Mouse (Mus musculus): ENCODE results near the gene Tab1. TPM values are rescaled to one million over a fixed set of nuclear protein-coding genes. Genes with fewer than 3 reads are reported as not detected.
A peak's percentile ranks its signal among the peaks of the same experiment; 100 is the strongest.
"Not testable (repeated sequence)": the region's sequence is repeated elsewhere in the genome, so short reads cannot be mapped to it uniquely, and the experiment has no call there.

Gene Tab1
- polyA plus RNA-seq, 1 experiment from 2014 or later, result 34.6 TPM

DNA sequence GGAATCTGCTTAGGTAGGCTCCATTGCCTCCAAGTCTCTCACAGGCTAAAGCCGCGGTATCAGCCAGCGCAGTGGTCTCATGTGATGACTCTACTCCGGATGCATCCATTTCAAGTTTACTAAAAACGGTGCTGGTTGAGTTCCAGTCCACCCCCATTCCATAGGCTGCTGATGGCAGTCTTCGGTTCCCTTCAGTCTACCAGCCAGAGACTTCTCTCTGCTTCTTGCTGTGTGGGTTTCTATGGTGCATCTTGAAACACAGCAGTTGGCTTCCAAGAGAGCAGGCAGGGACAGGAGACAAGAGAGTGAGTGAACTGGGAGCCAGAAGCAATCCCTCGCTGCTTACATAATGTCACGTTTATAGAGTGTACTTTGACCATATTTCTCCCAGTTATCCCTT, 25.8 kb upstream of the Tab1 start:
- Histone ChIP-seq H3K27me3 (no peaks in the 10 kb centered on the region), H3K4me2 (no peak overlapping the region), H3K4me1 (no peaks in the 10 kb centered on the region), H3K36me3 (no peaks in the 10 kb centered on the region), H3K9ac (no peak overlapping the region), H3K27ac (no peak overlapping the region), H3K4me3 (no peak overlapping the region), H3K9me3 (no peaks in the 10 kb centered on the region)
- 91% methylated on average over 8 of the region's 8 CpGs for WGBS
- no peak for ATAC-seq (ENCODE audit: borderline replicate concordance, extremely low read depth, low FRiP score, low TSS enrichment)

DNA sequence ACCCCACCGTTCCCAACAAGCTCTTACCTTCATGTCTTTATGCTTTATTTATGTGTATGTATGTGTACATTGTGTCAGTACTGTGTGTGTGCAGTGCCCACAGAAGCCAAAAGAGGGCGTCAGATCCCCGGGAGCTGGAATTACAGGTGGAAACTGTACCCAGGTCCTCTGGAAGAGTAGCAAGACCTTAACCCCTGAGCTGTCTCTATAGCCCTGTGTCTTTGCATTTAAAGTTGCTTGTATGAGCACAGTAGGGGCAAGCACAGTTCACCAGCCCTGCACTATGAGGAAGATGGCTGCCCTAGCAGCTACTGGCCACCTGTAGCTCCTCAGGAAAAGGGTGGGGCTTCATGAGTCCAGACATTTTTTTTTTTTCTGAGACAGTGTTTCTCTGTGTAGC, 25.4 kb upstream of the Tab1 start:
- H3K4me1 ChIP-seq, result no peaks in the 10 kb centered on the region
- WGBS, result 86% methylated on average over 3 of the region's 3 CpGs
- no peak overlapping the region for H3K9ac ChIP-seq
- no peak overlapping the region for H3K4me2 ChIP-seq
- H3K4me3 ChIP-seq, result no peak overlapping the region
- H3K27me3 ChIP-seq, result no peaks in the 10 kb centered on the region
- H3K27ac ChIP-seq, result no peak overlapping the region
- no peaks in the 10 kb centered on the region for H3K9me3 ChIP-seq
- ATAC-seq (ENCODE audit: borderline replicate concordance, extremely low read depth, low FRiP score, low TSS enrichment), result no peak
- H3K36me3 ChIP-seq, result no peaks in the 10 kb centered on the region

DNA sequence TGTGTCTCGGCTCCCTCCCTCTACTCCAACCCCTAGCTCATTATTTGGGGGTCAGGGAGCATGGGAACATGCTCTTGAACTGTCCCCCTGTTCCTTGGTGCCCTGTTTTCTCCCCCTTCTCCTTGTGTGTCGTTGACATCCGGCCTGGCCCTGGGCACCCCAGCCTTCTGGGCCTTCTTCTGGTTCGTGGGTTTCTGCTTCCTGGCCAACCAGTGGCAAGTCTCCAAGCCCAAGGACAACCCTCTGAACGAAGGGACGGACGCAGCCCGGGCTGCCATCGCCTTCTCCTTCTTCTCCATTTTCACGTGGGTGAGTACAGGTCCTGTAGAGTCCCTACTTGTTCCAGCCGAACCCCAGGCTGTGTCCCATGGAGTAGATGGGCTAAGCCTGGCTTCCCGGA, 21.5 kb upstream of the Tab1 start:
- Histone ChIP-seq H3K9me3 (no peaks in the 10 kb centered on the region), H3K27ac (no peak overlapping the region), H3K27me3 (no peaks in the 10 kb centered on the region), H3K36me3 (no peaks in the 10 kb centered on the region), H3K4me2 (no peak overlapping the region), H3K9ac (no peak overlapping the region), H3K4me3 (no peak overlapping the region), H3K4me1 (no peaks in the 10 kb centered on the region; the same call in 1 of the 2 replicates)
- WGBS, result 77% methylated on average over 12 of the region's 12 CpGs
- no peak for ATAC-seq (ENCODE audit: borderline replicate concordance, extremely low read depth, low FRiP score, low TSS enrichment)

DNA sequence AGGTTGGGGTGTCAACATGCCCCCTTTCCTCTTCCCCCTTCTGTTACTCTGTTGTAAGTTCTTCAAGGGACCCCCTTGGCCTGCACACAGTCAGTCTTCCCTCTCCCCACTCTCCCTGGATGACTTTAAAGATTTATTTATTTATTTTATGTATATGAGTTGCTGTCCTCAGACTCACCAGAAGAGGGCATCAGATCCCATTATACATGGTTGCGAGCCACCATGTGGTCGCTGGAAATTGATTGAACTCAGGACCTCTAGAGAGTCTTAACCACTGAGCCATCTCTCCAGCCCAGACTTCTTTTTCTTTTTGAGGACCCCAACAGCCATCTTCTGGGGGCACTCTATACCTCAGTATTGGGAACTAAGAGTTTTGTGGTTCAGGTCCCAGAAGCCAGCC, 20.4 kb upstream of the Tab1 start:
- Histone ChIP-seq H3K27me3 (no peaks in the 10 kb centered on the region), H3K9me3 (no peaks in the 10 kb centered on the region), H3K36me3 (no peaks in the 10 kb centered on the region), H3K9ac (no peak overlapping the region), H3K27ac (no peak overlapping the region), H3K4me2 (no peak overlapping the region), H3K4me1 (no peaks in the 10 kb centered on the region; the same call in 1 of the 2 replicates), H3K4me3 (no peak overlapping the region)
- no peak for ATAC-seq (ENCODE audit: borderline replicate concordance, extremely low read depth, low FRiP score, low TSS enrichment)
- 56% methylated on average over 2 of the region's 2 CpGs for WGBS

DNA sequence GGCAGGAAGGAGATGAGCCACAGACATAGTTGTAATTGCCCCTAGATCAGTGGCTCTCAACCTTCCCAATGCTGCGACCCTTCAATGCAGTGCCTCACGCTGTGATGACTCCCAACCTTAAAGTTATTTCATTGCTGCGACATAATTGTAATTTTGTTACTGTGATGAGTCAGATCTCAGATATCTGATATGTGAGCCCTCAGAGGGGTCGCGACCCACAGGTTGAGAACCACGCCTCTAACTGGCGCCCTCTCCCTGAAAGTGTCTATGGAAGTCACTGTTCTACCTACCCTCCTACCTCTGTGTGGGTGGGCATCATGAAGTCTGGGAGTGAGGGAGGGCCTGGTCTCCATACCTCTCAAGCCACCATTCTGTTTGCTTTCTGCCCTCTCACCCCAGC, 18.5 kb upstream of the Tab1 start:
- no peaks in the 10 kb centered on the region for H3K27me3 ChIP-seq
- no peak overlapping the region for H3K4me2 ChIP-seq
- H3K4me1 ChIP-seq, result no peaks in the 10 kb centered on the region; the same call in 1 of the 2 replicates
- WGBS, result 84% methylated on average over 7 of the region's 7 CpGs
- H3K36me3 ChIP-seq, result no peaks in the 10 kb centered on the region
- no peak overlapping the region for H3K4me3 ChIP-seq
- no peak overlapping the region for H3K9ac ChIP-seq
- no peak for ATAC-seq (ENCODE audit: borderline replicate concordance, extremely low read depth, low FRiP score, low TSS enrichment)
- no peak overlapping the region for H3K27ac ChIP-seq
- H3K9me3 ChIP-seq, result no peaks in the 10 kb centered on the region

DNA sequence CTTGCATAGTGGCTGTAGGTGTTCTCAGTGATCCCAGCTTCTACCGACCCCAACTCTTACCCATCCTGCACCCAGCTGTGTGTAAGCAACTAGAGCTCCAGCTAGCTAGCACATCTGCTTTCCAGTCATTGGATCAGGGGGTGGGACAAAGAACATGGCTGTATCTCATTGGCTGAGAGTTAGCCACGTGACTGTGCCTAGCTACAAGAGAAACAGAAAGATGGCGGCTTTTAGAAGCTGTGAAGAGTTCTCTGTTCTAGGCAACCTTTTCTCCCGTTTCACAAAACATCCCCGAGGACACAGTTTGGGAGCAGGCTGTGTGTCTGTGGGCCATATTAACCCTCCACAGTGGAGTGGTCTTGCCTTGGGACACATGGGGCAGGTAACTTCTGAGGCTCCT, 17.7 kb upstream of the Tab1 start:
- no peak overlapping the region for H3K27ac ChIP-seq
- H3K4me1 ChIP-seq, result no peaks in the 10 kb centered on the region; the same call in 1 of the 2 replicates
- no peak for ATAC-seq (ENCODE audit: borderline replicate concordance, extremely low read depth, low FRiP score, low TSS enrichment)
- no peaks in the 10 kb centered on the region for H3K27me3 ChIP-seq
- H3K9ac ChIP-seq, result no peak overlapping the region
- H3K36me3 ChIP-seq, result no peaks in the 10 kb centered on the region
- 54% methylated on average over 5 of the region's 5 CpGs for WGBS
- H3K9me3 ChIP-seq, result no peaks in the 10 kb centered on the region
- H3K4me2 ChIP-seq, result no peak overlapping the region
- no peak overlapping the region for H3K4me3 ChIP-seq

DNA sequence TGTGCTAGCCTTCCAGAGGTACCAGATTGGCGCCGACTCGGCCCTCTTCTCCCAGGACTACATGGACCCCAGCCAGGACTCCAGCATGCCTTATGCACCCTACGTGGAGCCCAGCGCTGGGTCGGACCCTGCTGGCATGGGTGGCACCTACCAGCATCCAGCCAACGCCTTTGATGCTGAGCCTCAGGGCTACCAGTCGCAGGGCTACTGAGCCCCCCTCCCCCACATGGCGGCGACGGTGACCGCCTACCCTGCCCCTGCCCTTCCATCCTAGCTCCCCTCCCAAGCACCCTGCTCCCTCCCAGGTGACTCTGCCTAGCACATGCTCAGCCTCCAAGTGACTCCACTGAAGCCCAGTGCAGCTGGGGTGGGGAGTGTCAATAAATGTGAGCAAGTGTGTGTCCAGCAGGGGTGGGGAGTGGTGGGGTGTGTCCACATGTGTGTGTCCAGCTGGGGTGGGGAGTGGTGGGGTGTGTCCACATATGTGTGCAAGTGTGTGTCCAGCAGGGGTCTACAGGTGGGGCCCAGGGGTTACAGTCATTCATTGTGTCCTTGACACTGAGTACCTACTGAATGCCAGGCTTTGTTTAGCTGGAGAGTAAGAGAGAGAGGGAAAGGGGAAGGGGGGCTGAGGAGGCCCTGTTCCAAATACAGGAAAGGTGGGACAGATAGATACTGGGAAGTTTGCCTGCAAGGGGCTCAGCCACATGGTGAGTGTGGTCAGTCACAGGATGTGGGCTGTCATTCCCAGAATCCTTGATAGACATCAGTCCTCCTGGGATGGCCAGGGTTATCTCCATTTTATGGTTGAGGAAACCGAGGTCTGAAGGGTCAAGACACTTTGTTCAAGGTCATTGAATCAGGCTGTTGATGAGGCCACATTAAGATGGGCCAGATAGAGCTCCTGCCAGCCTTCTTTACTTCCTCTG, 16.8 kb upstream of the Tab1 start:
- Histone ChIP-seq H3K36me3 (no peaks in the 10 kb centered on the region), H3K9ac (no peak overlapping the region), H3K9me3 (no peaks in the 10 kb centered on the region), H3K4me3 (no peak overlapping the region), H3K4me2 (no peak overlapping the region), H3K27me3 (no peaks in the 10 kb centered on the region), H3K4me1 (no peaks in the 10 kb centered on the region; the same call in 1 of the 2 replicates), H3K27ac (no peak overlapping the region)
- ATAC-seq (ENCODE audit: borderline replicate concordance, extremely low read depth, low FRiP score, low TSS enrichment), result no peak
- 66% methylated on average over 13 of the region's 13 CpGs for WGBS

DNA sequence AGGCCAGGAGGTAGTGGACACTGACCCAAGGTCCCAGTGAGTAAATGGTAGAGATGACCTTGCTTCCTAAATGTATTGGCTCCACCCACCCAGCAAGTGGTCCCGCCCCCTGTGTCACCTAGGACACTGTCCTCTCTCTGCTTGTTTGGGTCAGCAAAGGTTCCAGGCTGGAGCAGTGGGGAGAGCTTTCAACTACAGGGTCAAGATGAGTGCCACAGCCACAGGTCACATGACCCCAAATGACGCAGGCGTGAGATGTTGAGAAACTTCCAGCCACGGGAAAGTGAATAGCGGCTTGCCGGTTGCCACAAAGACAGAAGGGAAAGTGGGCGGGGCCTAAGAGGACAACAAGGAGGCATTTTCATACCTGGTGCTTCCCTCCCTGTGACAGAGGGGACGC, 15.8 kb upstream of the Tab1 start:
- H3K9me3 ChIP-seq, result no peaks in the 10 kb centered on the region
- 43% methylated on average over 8 of the region's 8 CpGs for WGBS
- H3K4me1 ChIP-seq, result no peaks in the 10 kb centered on the region; the same call in 1 of the 2 replicates
- no peaks in the 10 kb centered on the region for H3K36me3 ChIP-seq
- H3K4me3 ChIP-seq, result no peak overlapping the region
- no peak overlapping the region for H3K27ac ChIP-seq
- no peak overlapping the region for H3K4me2 ChIP-seq
- H3K27me3 ChIP-seq, result no peaks in the 10 kb centered on the region
- ATAC-seq (ENCODE audit: borderline replicate concordance, extremely low read depth, low FRiP score, low TSS enrichment), result no peak
- no peak overlapping the region for H3K9ac ChIP-seq

DNA sequence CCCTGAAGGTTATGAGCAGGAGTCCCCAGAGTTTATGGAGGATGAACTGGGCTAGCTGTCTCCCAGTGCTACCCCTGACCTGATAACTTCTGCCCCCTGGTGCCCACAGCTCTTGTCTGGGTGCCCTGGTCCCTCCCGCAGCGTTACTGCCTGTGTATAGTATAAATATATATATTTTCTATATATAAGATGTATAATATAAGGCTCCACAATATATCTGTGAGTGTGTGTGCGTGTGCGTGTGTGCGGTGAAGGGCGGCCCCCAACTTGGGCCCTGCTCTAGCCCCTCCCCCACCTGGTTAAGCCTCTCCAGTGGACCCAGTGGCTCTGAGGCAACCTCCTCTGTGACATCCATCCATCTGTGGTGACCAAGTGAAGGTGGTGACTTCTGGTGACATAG, 13.9 kb upstream of the Tab1 start:
- Histone ChIP-seq H3K4me3 (no peak overlapping the region), H3K27me3 (no peaks in the 10 kb centered on the region), H3K4me1 (no peaks in the 10 kb centered on the region; the same call in 1 of the 2 replicates), H3K9me3 (no peaks in the 10 kb centered on the region), H3K27ac (no peak overlapping the region), H3K36me3 (no peaks in the 10 kb centered on the region), H3K9ac (no peak overlapping the region), H3K4me2 (no peak overlapping the region)
- no peak for ATAC-seq (ENCODE audit: borderline replicate concordance, extremely low read depth, low FRiP score, low TSS enrichment)
- WGBS, result 79% methylated on average over 6 of the region's 6 CpGs

DNA sequence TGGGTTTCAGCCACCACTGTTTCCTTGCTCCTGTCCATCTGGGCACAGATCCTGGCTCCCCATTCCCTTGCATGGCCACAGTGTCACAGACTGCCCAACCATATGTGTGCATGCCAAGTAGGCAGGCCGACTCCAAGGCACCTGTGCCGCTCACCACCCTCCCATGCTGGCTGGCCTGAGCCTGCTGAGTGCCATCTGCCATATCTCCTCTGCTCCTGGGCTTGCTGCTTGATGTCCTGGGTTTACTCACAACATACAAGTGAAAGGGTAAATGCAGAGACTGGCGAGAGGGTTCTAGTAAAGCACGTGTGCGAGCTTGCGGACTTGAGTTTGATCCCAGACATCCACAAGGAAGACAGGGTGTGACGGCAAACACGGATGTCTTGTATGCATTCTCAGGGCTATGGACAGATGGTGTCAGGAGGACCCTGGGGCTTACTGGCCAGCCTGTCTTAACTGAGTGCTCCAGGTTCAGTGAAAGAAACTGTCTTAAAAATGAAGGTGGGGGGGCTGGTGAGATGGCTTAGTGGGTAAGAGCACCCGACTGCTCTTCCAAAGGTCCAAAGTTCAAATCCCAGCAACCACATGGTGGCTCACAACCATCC, 11.1 kb upstream of the Tab1 start:
- no peak overlapping the region for H3K9ac ChIP-seq
- no peak overlapping the region for H3K27ac ChIP-seq
- peaks cover 10% of the 10 kb centered on the region; the same call in 1 of the 2 replicates for H3K4me1 ChIP-seq
- no peak for ATAC-seq (ENCODE audit: borderline replicate concordance, extremely low read depth, low FRiP score, low TSS enrichment)
- no peaks in the 10 kb centered on the region for H3K36me3 ChIP-seq
- H3K9me3 ChIP-seq, result no peaks in the 10 kb centered on the region
- WGBS, result 87% methylated on average over 9 of the region's 9 CpGs
- H3K27me3 ChIP-seq, result no peaks in the 10 kb centered on the region
- H3K4me3 ChIP-seq, result no peak overlapping the region
- no peak overlapping the region for H3K4me2 ChIP-seq

DNA sequence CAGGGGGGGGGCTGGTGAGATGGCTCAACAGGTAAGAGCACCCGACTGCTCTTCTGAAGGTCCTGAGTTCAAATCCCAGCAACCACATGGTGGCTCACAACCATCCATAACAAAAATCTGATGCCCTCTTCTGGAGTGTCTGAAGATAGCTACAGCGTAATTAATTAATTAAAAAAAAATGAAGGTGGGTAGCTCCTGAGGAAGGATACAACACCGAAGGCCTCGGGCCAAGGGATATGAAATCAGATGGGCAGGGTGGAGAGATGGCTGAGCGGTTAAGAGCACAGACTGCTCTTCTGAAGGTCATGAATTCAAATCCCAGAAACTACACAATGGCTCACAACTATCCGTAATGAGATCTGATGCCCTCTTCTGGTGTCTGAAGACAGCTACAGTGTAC, 10.5 kb upstream of the Tab1 start:
- WGBS, result 93% methylated on average over 6 of the region's 6 CpGs
- not testable (repeated sequence) for H3K4me2 ChIP-seq; H3K36me3 ChIP-seq; H3K27me3 ChIP-seq; H3K9me3 ChIP-seq; H3K9ac ChIP-seq; ATAC-seq (ENCODE audit: borderline replicate concordance, extremely low read depth, low FRiP score, low TSS enrichment); H3K4me3 ChIP-seq; H3K27ac ChIP-seq
- H3K4me1 ChIP-seq, result peaks cover 10% of the 10 kb centered on the region; the same call in 1 of the 2 replicates

DNA sequence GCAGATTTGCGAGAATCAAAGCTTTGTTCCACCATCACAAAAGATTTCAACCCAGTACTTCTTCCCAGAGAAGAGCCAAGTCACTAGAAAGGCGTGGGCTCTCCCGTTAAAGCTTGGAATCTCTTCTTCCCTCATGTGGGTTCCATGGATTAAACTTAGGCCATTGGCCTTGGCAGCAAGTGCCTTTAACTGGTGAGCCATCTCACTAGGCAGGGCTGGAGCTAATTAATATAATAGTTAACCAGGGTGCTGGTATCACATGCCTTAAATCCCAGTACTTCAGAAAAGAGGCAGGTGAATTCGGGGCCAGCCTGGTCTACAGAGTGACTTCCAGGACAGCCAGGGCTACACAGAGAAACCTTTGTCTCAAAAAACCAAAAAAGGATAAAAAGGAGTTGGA, 8.3 kb upstream of the Tab1 start:
- Histone ChIP-seq H3K27me3 (no peaks in the 10 kb centered on the region), H3K36me3 (no peaks in the 10 kb centered on the region), H3K4me3 (no peak overlapping the region), H3K27ac (peak overlapping the region; percentile 81; the same call in 1 of the 2 replicates), H3K9me3 (no peaks in the 10 kb centered on the region), H3K9ac (no peak overlapping the region), H3K4me1 (peaks cover 10% of the 10 kb centered on the region; the same call in 1 of the 2 replicates), H3K4me2 (no peak overlapping the region)
- WGBS, result 69% methylated on average over 4 of the region's 4 CpGs
- ATAC-seq (ENCODE audit: borderline replicate concordance, extremely low read depth, low FRiP score, low TSS enrichment), result no peak
